In genomic region chr5:139804107-139804551, GRCm38 (mm10) we compare ENCODE assay signal across 9 mouse cellular contexts. TPM values are rescaled to one million over a fixed set of nuclear protein-coding genes. Genes with fewer than 3 reads are reported as not detected.
DNase-seq lines count a peak whose midpoint lies in the region; ATAC-seq and TF ChIP-seq lines count a peak whose summit lies in the region.
"Had no signal": no experiment of that assay in that cellular context is flagged by ENCODE, and none has a peak within 500 bp of the region (broad histone marks: within the 10 kb centered on the region; RNA-seq: fewer than 3 reads in every experiment).

No protein-coding gene starts in this region.

- TF ChIP-seq CTCF in thymus, adult 2 months (IDR thresholded peaks at IDR 0.05; ENCODE audit: borderline replicate concordance, control insufficient read depth, extremely low read depth, insufficient read depth, low read length, poor library complexity) = peak; percentile 51; the same call in 1 of the 2 replicates

- peaks cover 34% of the 10 kb centered on the region for H3K36me3 ChIP-seq in heart, embryonic 10.5 days
- peaks cover 18% of the 10 kb centered on the region for H3K36me3 ChIP-seq in thymus, adult 2 months (ENCODE audit: control insufficient read depth, insufficient read depth, low read length)
- peaks cover 38% of the 10 kb centered on the region for H3K36me3 ChIP-seq in liver, embryonic 16.5 days (ENCODE audit: control insufficient read depth, insufficient read depth)

- no peak for TF ChIP-seq POLR2A in thymus, adult 2 months (IDR thresholded peaks at IDR 0.05; ENCODE audit: control insufficient read depth, extremely low read depth, insufficient read depth, low read length, poor library complexity)

- H3K4me3 ChIP-seq in heart, embryonic 10.5 days = peak overlapping the region; percentile 42
- no peak overlapping the region for H3K4me3 ChIP-seq in thymus, adult 2 months (ENCODE audit: control insufficient read depth, insufficient read depth, low read length)
- H3K4me3 ChIP-seq in liver, embryonic 16.5 days (ENCODE audit: low read depth, low read length) = peak overlapping the region; percentile 37

- 2% methylated on average over 6 of the region's 6 CpGs for WGBS in heart, embryonic 10.5 days
- WGBS in thymus, adult 2 months = 28% methylated on average over 6 of the region's 6 CpGs
- under 1% methylated on average over 6 of the region's 6 CpGs for WGBS in liver, embryonic 16.5 days (ENCODE audit: insufficient replicate concordance)

- DNase-seq in heart, embryonic 10.5 days (ENCODE audit: low spot score) = peak; percentile 96
- DNase-seq in heart, postnatal 10 days = no peak
- DNase-seq in thymus, adult 2 months = no peak
- DNase-seq in thymus, postnatal 25 days = no peak
- no peak for DNase-seq in cerebellum, adult 11 months
- DNase-seq in left cerebral cortex, postnatal 14 days (ENCODE audit: low spot score in 2 of 2) = no peak
- DNase-seq in left cerebral cortex, adult 9 months (ENCODE audit: low spot score in 2 of 2) = no peak

- H3K27ac ChIP-seq in heart, embryonic 10.5 days = peak overlapping the region; percentile 89
- H3K27ac ChIP-seq in thymus, adult 2 months (ENCODE audit: control insufficient read depth, insufficient read depth, low read length) = no peak overlapping the region
- peak overlapping the region; percentile 99 for H3K27ac ChIP-seq in liver, embryonic 16.5 days (ENCODE audit: low read length)

- H3K9ac ChIP-seq in liver, embryonic 16.5 days (ENCODE audit: low read depth, low read length) = peak overlapping the region; percentile 75

- H3K9me3 ChIP-seq in heart, embryonic 10.5 days = no peaks in the 10 kb centered on the region
- no peaks in the 10 kb centered on the region; the same call in 1 of the 2 replicates for H3K9me3 ChIP-seq in liver, embryonic 16.5 days (replicated peaks; ENCODE audit: control insufficient read depth, low read length)

- peaks cover 66% of the 10 kb centered on the region for H3K4me1 ChIP-seq in heart, embryonic 10.5 days
- H3K4me1 ChIP-seq in thymus, adult 2 months (replicated peaks; ENCODE audit: control insufficient read depth, insufficient read depth, low read length) = 0 out of 2 replicates have a peak, but pooled peaks cover 4% of the 10 kb centered on the region
- H3K4me1 ChIP-seq in liver, embryonic 16.5 days (ENCODE audit: control insufficient read depth, low read depth, low read length) = peaks cover 52% of the 10 kb centered on the region

- peak; percentile 94 for ATAC-seq in liver, embryonic 16.5 days (ENCODE audit: low read depth)

- no peaks in the 10 kb centered on the region for H3K27me3 ChIP-seq in heart, embryonic 10.5 days (ENCODE audit: insufficient read depth, poor library complexity, severe bottlenecking)
- H3K27me3 ChIP-seq in thymus, adult 2 months (ENCODE audit: control insufficient read depth, insufficient read depth, low read length) = no peaks in the 10 kb centered on the region
- H3K27me3 ChIP-seq in liver, embryonic 16.5 days (ENCODE audit: control insufficient read depth, insufficient read depth, low read depth, low read length) = no peaks in the 10 kb centered on the region

- H3K4me2 ChIP-seq in liver, embryonic 16.5 days (ENCODE audit: low read depth, low read length) = peak overlapping the region; percentile 61

- intact Hi-C loops in heart, postnatal 10 days (cut with DNase I) = no loop called here
- intact Hi-C loops in left cerebral cortex, postnatal 14 days (cut with DNase I) = no loop called here

RNA-seq across cellular contexts. Expression of gene Mafk, which starts 12.8 kb away (rescaled TPM):
- polyA plus RNA-seq in heart, embryonic 10.5 days (2016; fragmentation: Nextera tagmentation; extraction: Ambion mirVana) = 20.7 and 25.1 TPM in 2 replicates
- 10 to 100 TPM; 20.9 to 25.8 TPM for total RNA-seq in heart, postnatal 10 days (2021)
- 43.9 and 44.2 TPM in 2 replicates for polyA plus RNA-seq in thymus, adult 2 months (2012; rRNA removed)
- polyA plus RNA-seq in liver, embryonic 16.5 days (2015; fragmentation: Nextera tagmentation; extraction: Ambion mirVana) = 43.3 and 44.6 TPM in 2 replicates
- 1 to 10 TPM; 7.6 to 8.5 TPM for total RNA-seq in left cerebral cortex, postnatal 14 days (2021)

RNA-seq across cellular contexts. Expression of gene Tmem184a, which starts 15.6 kb away (rescaled TPM):
- 2.8 and 3.6 TPM in 2 replicates for polyA plus RNA-seq in heart, embryonic 10.5 days (2016; fragmentation: Nextera tagmentation; extraction: Ambion mirVana)
- under 1 TPM; 0.10 to 0.37 TPM for total RNA-seq in heart, postnatal 10 days (2021)
- 6.1 and 7.6 TPM in 2 replicates for polyA plus RNA-seq in thymus, adult 2 months (2012; rRNA removed)
- 0.95 and 1.7 TPM in 2 replicates for polyA plus RNA-seq in liver, embryonic 16.5 days (2015; fragmentation: Nextera tagmentation; extraction: Ambion mirVana)
- total RNA-seq in left cerebral cortex, postnatal 14 days (2021) = under 1 TPM in 1 of 2 experiments, not detected in 1; 0.08 TPM

RNA-seq across cellular contexts. Expression of gene Gm26938, which starts 22.1 kb away (rescaled TPM):
- polyA plus RNA-seq in heart, embryonic 10.5 days (2016; fragmentation: Nextera tagmentation; extraction: Ambion mirVana) = not detected in 2 replicates
- total RNA-seq in heart, postnatal 10 days (2021) = not detected
- not detected in 2 replicates for polyA plus RNA-seq in thymus, adult 2 months (2012; rRNA removed)
- polyA plus RNA-seq in liver, embryonic 16.5 days (2015; fragmentation: Nextera tagmentation; extraction: Ambion mirVana) = 0.14 TPM in 1 of 2 replicates, not detected in the other
- not detected for total RNA-seq in left cerebral cortex, postnatal 14 days (2021)
- polyA plus RNA-seq: limb, embryonic 14.5 days had no signal

RNA-seq across cellular contexts. Expression of gene Psmg3, which starts 22.6 kb away (rescaled TPM):
- 57.0 and 76.5 TPM in 2 replicates for polyA plus RNA-seq in heart, embryonic 10.5 days (2016; fragmentation: Nextera tagmentation; extraction: Ambion mirVana)
- total RNA-seq in heart, postnatal 10 days (2021) = 10 to 100 TPM; 11.9 to 13.5 TPM
- 43.9 and 51.6 TPM in 2 replicates for polyA plus RNA-seq in thymus, adult 2 months (2012; rRNA removed)
- polyA plus RNA-seq in liver, embryonic 16.5 days (2015; fragmentation: Nextera tagmentation; extraction: Ambion mirVana) = 35.6 and 37.7 TPM in 2 replicates
- total RNA-seq in left cerebral cortex, postnatal 14 days (2021) = 10 to 100 TPM; 17.2 to 17.9 TPM

RNA-seq across cellular contexts. Expression of gene Ints1, which starts 28.7 kb away (rescaled TPM):
- polyA plus RNA-seq in heart, embryonic 10.5 days (2016; fragmentation: Nextera tagmentation; extraction: Ambion mirVana) = 30.3 and 31.3 TPM in 2 replicates
- total RNA-seq in heart, postnatal 10 days (2021) = 10 to 100 TPM; 43.5 to 43.6 TPM
- polyA plus RNA-seq in thymus, adult 2 months (2012; rRNA removed) = 214 and 251 TPM in 2 replicates
- 10.4 and 11.2 TPM in 2 replicates for polyA plus RNA-seq in liver, embryonic 16.5 days (2015; fragmentation: Nextera tagmentation; extraction: Ambion mirVana)
- total RNA-seq in left cerebral cortex, postnatal 14 days (2021) = 100 to 1,000 TPM in 1 of 2 experiments, 10 to 100 TPM in 1; 96.8 to 102 TPM
